Mouse (Mus musculus) midbrain, embryonic 14.5 days (tissue): ENCODE measurements around the gene Krtap19-2. TPM values are rescaled to one million over a fixed set of nuclear protein-coding genes. Genes with fewer than 3 reads are reported as not detected.

Experiments
- ATAC-seq: fragments of 200-750 bp; cut with Nextera tagmentation; 2 replicates; pipeline ENCODE4 v1.8.0; 2017; ENCODE audit warnings: moderate number of reproducible peaks, moderate library complexity; ENCODE audit not compliant: low FRiP score, low TSS enrichment
- DNase-seq: peaks from one replicate; pipeline ENCODE4 v3.0.0-alpha.2; 2015
- H3K27ac ChIP-seq: fragments of 300-500 bp; sonication (generic); replicated peaks from 2 replicates; pipeline ENCODE4 v1.5.1; 2014; ENCODE audit warnings: mild to moderate bottlenecking, low read depth, low read length, moderate library complexity
- H3K27me3 ChIP-seq: fragments of 300-500 bp; sonication (generic); 2 replicates; pipeline ENCODE4 v1.6.1; 2014; ENCODE audit warnings: low read length, control low read depth, mixed read lengths; ENCODE audit not compliant: control insufficient read depth, insufficient read depth
- H3K36me3 ChIP-seq: fragments of 300-500 bp; sonication (generic); 2 replicates; pipeline ENCODE4 v1.6.1; 2014; ENCODE audit warnings: low read length, control low read depth; ENCODE audit not compliant: control insufficient read depth, insufficient read depth
- H3K4me1 ChIP-seq: fragments of 300-500 bp; sonication (generic); 2 replicates; pipeline ENCODE4 v1.6.1; 2014; ENCODE audit warnings: mild to moderate bottlenecking, antibody characterized with exemption, low read length, control low read depth; ENCODE audit not compliant: control insufficient read depth, insufficient read depth
- H3K4me2 ChIP-seq: fragments of 300-500 bp; sonication (generic); 2 replicates; pipeline ENCODE4 v1.6.1; 2014; ENCODE audit warnings: mild to moderate bottlenecking, low read length, moderate library complexity
- H3K4me3 ChIP-seq: fragments of 300-500 bp; sonication (generic); replicated peaks from 2 replicates; pipeline ENCODE4 v1.5.1; 2014; ENCODE audit warnings: low read depth, low read length
- H3K9ac ChIP-seq: fragments of 300-500 bp; sonication (generic); replicated peaks from 2 replicates; pipeline ENCODE4 v1.6.1; 2014; ENCODE audit warnings: mild to moderate bottlenecking, low read length, moderate library complexity
- H3K9me3 ChIP-seq: fragments of 300-500 bp; sonication (generic); 2 replicates; pipeline ENCODE4 v1.6.1; 2016; ENCODE audit warnings: low read length, control low read depth, mixed read lengths; ENCODE audit not compliant: control insufficient read depth
- WGBS: fragments of 180-500 bp; shearing (Covaris S2); extraction: QIAGEN DNeasy Blood & Tissue Kit; methylation state at CpG from one replicate; pipeline ENCODE4 v1.1.7; 2014; 5-methylcytosine and 5-hydroxymethylcytosine counted together
- polyA plus RNA-seq: library from polyadenylated mRNA; unstranded; fragments of >200 nt; fragmentation: Nextera tagmentation; extraction: Ambion mirVana; gene quantifications from 2 replicates; pipeline ENCODE4 v1.2.1, GENCODE M21; 2014

The Krtap19-2 gene
- polyA plus RNA-seq, 1 experiment from 2014 or later = not detected

GRCm38 (mm10) chr16:88847363-88847762, 26.7 kb downstream of the Krtap19-2 start:
- WGBS = 92% methylated on average over 1 of the region's 1 CpGs
- Histone ChIP-seq H3K27me3 (no peaks in the 10 kb centered on the region), H3K4me3 (no peak overlapping the region), H3K9ac (no peak overlapping the region), H3K36me3 (no peaks in the 10 kb centered on the region), H3K9me3 (no peaks in the 10 kb centered on the region), H3K27ac (no peak overlapping the region), H3K4me2 (no peak overlapping the region), H3K4me1 (no peaks in the 10 kb centered on the region)
- DNase-seq = no peak
- ATAC-seq = no peak

DNA sequence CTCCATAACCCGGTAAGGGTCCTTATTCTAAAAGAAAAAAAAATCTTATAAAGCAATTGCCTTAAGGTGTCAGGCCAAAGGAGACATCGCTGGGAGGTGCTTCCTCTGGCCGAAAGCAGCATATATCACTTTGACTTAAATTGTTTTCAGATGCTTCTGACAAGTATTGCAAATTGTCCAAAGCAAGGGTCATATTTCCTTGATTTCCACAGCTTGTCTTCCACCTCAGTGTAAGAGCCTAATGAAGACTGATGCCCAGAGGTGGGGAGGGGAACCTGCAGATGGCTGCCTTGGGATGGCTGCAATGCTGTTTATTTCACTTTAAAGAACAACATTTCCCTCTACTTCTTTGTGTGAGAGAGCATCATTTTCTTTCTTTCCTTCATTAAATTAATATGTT, 47.1 kb downstream of the Krtap19-2 start:
- H3K27me3 ChIP-seq = no peaks in the 10 kb centered on the region
- H3K4me2 ChIP-seq = no peak overlapping the region
- no peak overlapping the region for H3K9ac ChIP-seq
- WGBS = 81% methylated on average over 3 of the region's 3 CpGs
- no peak for DNase-seq
- H3K27ac ChIP-seq = no peak overlapping the region
- no peak for ATAC-seq
- H3K4me3 ChIP-seq = no peak overlapping the region
- H3K36me3 ChIP-seq = no peaks in the 10 kb centered on the region
- no peaks in the 10 kb centered on the region for H3K4me1 ChIP-seq
- H3K9me3 ChIP-seq = no peaks in the 10 kb centered on the region

GRCm38 (mm10) chr16:88826095-88826652, 47.9 kb downstream of the Krtap19-2 start, which contains the start of gene Krtap14:
Gene Krtap14 (minus strand): TSS chr16:88826145.
- Histone ChIP-seq H3K4me3 (no peak within 1 kb of the TSS), H3K4me2 (no peak within 1 kb of the TSS), H3K9ac (no peak within 1 kb of the TSS), H3K27ac (no peak within 1 kb of the TSS), H3K27me3 (no peaks in the 10 kb centered on the region), H3K4me1 (no peaks in the 10 kb centered on the region), H3K9me3 (no peaks in the 10 kb centered on the region), H3K36me3 (no peaks in the 10 kb centered on the region)
- no peak for DNase-seq
- ATAC-seq = no peak
- WGBS = 91% methylated on average over 9 of the region's 9 CpGs

DNA sequence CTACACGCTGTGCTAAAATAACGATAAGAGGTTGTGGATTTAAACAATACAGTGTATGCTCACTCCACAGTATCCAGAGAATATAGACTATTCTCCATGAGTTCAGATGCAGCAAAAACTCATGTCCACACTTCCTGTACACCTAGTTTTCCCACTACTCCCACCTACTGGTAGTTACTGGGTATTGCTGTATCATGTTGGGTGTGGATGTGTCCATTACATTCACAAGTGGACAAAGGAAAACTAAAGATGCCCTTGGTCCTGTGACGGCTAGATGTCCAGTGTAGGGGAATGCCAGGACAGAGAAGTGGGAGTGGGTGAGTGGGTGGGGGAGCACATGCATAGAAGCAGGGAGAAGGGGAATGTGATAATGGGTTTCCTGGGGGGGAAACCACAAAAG, 50.3 kb downstream of the Krtap19-2 start:
- Histone ChIP-seq H3K4me3 (no peak overlapping the region), H3K9ac (no peak overlapping the region), H3K4me2 (no peak overlapping the region), H3K27me3 (no peaks in the 10 kb centered on the region), H3K4me1 (no peaks in the 10 kb centered on the region), H3K36me3 (no peaks in the 10 kb centered on the region), H3K27ac (no peak overlapping the region), H3K9me3 (no peaks in the 10 kb centered on the region)
- DNase-seq (peak; percentile 50), ATAC-seq (peak; percentile 27; the same call in 1 of the 2 replicates)
- WGBS = 82% methylated on average over 3 of the region's 3 CpGs

Other genes starting within 250 kb of the Krtap19-2 start
- gene 2310079G19Rik, start 246.6 kb downstream of the Krtap19-2 start, polyA plus RNA-seq = not detected in 2 replicates
- gene Krtap26-1, start 226.5 kb downstream of the Krtap19-2 start, polyA plus RNA-seq = not detected in 2 replicates
- not detected in 2 replicates for gene Krtap27-1, start 202.6 kb downstream of the Krtap19-2 start, polyA plus RNA-seq
- gene 2310061N02Rik, start 166.3 kb downstream of the Krtap19-2 start, polyA plus RNA-seq = not detected in 2 replicates
- not detected in 2 replicates for gene Krtap13-1, start 145.4 kb downstream of the Krtap19-2 start, polyA plus RNA-seq
- not detected in 2 replicates for gene Krtap13, start 122.6 kb downstream of the Krtap19-2 start, polyA plus RNA-seq
- gene 2310034C09Rik, start 115.4 kb downstream of the Krtap19-2 start, polyA plus RNA-seq = not detected in 2 replicates
- gene 2310057N15Rik, start 100.1 kb downstream of the Krtap19-2 start, polyA plus RNA-seq = not detected in 2 replicates
- gene Gm5965, start 96.4 kb downstream of the Krtap19-2 start, polyA plus RNA-seq = not detected in 2 replicates
- not detected in 2 replicates for gene Gm20741, start 62.0 kb downstream of the Krtap19-2 start, polyA plus RNA-seq
- not detected in 2 replicates for gene Krtap15, start 54.1 kb downstream of the Krtap19-2 start, polyA plus RNA-seq
- not detected in 2 replicates for gene Krtap14, start 48.1 kb downstream of the Krtap19-2 start, polyA plus RNA-seq
- not detected in 2 replicates for gene Krtap19-1, start 4.9 kb downstream of the Krtap19-2 start, polyA plus RNA-seq
- gene Krtap19-3, start 3.8 kb upstream of the Krtap19-2 start, polyA plus RNA-seq = not detected in 2 replicates
- not detected in 2 replicates for gene Krtap19-4, start 10.8 kb upstream of the Krtap19-2 start, polyA plus RNA-seq
- not detected in 2 replicates for gene Krtap19-5, start 22.2 kb upstream of the Krtap19-2 start, polyA plus RNA-seq
- gene Krtap19-9b, start 58.0 kb upstream of the Krtap19-2 start, polyA plus RNA-seq = not detected in 2 replicates
- gene Krtap16-3, start 88.6 kb upstream of the Krtap19-2 start, polyA plus RNA-seq = not detected in 2 replicates
- gene Krtap22-2, start 136.5 kb upstream of the Krtap19-2 start, polyA plus RNA-seq = not detected in 2 replicates
- not detected in 2 replicates for gene Gm10229, start 141.0 kb upstream of the Krtap19-2 start, polyA plus RNA-seq
- not detected in 2 replicates for gene Krtap6-1, start 157.4 kb upstream of the Krtap19-2 start, polyA plus RNA-seq
- not detected in 2 replicates for gene Gm10228, start 167.2 kb upstream of the Krtap19-2 start, polyA plus RNA-seq
- not detected in 2 replicates for gene Krtap6-5, start 173.6 kb upstream of the Krtap19-2 start, polyA plus RNA-seq
- gene 1110025L11Rik, start 189.7 kb upstream of the Krtap19-2 start, polyA plus RNA-seq = not detected in 2 replicates
- not detected in 2 replicates for gene Krtap6-3, start 209.7 kb upstream of the Krtap19-2 start, polyA plus RNA-seq